Mouse (Mus musculus) gastrocnemius, adult 18-20 months (tissue): ENCODE results near the gene Ppm1h. TPM values are rescaled to one million over a fixed set of nuclear protein-coding genes. Genes with fewer than 3 reads are reported as not detected.

Experiments used
- DNase-seq: peaks from one replicate; pipeline ENCODE4 v3.0.0; 2021; ENCODE audit warnings: low spot score
- total RNA-seq, 2 experiments: library from RNA; stranded (reverse); gene quantifications; 2 replicates each; pipeline ENCODE4 v1.2.3; 2021

The Ppm1h gene
- total RNA-seq, 2 experiments from 2014 or later = 1.5 to 1.8 TPM

DNA sequence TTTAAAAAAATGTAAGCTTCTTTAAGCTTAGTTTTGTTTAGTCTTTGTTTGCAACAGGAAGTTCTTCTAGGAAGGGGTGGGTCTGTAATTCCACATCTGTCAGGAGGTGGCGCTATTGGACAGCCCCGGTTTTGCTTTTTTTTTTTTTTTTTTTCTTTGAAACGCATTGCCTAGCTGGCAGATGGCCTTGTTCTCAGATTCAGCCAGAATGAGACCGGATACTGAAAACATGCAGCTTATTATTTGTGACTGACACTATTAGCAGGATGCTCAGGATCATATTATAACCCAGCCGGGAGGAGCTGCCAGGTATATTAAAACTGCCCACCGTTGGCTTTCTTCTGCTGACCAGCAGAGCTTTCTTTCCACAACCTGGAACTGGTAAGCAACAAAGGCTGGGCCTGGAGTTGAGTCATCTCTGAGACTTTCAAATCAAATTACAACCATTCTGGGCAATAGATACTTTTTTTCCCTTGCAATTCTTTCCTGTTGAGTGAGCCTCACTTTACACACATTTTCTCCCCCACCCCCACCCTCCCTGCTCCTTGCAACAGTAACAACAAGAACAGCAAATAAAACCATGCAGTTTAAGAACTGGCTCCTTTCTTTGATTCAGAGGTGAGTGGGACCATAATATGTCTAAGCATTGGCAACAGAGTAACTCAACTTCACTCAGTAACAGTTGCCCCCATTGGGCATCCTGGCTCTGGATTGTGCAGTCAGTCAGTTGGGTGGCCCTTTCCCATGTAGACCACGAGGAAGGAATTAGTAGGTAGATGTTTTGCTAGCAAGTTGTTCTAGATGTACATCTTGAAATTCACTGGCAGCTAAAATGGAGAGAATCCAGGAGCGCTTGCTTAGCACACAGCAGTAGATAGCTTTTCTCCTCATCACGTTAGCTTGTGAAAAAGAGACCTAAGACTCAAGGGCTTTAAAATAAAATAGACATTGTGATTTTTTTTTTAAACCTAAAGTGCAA lies 128.9 kb downstream of the Ppm1h start:
- peak; percentile 87 for DNase-seq

DNA sequence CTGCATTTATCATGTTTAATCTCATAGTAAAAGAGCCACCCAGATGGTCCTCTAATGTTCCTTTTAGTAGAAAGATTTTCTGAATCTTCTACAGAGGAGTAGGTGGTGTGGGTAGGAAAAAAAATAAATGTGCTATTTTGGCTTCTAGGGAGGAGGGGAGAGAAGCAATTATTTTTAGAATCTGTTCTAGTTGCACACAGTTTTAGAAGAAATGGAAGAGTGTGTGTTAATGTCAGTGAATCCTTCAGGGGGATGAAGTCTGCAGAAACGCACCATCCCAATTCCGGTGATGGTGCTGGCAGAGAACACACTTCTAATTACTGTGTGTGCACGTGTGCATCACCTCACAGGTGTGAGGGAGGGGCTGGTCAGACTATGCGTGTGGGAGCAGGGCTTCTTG lies 129.6 kb downstream of the Ppm1h start:
- DNase-seq = no peak

DNA sequence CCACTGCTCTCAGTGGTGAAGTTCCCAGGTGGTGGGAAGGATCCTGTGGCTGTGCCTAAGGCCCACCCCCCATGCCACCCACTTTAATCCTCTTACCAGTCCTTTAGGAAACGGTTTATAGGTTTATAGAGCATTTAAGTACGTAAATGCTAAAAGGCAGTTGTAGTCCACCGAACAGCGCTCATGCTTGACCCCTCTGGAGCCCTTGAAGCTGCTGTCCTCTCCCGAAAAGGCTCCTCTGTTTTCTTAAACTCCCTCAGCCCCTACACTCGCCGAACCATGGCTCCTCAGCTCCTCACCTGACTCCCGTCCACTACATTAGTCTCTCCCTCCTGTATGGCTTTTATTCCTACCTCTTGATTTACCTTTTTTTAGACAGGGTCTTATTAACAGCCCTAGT lies 131.3 kb downstream of the Ppm1h start:
- no peak for DNase-seq

DNA sequence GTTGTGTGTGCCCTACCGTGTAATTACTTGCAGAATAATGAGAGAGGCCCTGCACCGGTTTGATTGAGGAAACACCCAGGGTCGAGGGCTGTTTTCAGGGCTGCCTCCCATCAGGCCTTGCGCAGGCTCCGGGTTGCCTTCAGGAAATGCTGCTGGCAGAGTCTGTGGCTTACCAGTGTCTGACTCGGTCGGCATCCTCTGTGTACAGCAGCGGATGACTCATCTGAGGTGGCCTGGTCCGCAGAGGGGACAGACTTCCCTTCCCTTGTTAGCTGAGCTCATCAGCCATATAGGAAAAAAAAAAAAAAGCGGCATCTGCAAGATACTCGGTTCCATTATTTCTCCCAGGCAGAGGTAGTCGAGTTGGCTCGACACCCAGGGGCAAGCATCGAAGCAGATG lies 136.5 kb downstream of the Ppm1h start:
- peak; percentile 59 for DNase-seq

DNA sequence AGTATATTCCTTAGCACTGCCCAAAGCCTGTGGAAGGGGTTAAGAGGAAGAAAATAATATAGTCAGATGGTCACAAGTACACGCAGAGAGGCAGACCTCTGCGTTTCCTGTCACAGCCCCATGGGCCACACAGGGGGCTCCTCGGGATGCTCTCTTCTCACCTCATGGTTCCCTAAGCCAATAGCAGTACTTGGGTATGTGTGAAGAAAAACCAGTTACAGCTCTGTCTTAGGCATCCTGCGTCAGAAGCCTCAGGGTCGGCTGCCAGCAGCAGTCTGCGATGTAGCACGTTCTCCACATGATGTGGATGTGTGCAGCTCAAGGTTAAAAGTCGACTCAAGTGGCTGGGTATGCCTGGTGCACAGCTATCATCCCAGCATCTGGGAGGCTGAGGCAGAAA lies 139.2 kb downstream of the Ppm1h start:
- no peak for DNase-seq

DNA sequence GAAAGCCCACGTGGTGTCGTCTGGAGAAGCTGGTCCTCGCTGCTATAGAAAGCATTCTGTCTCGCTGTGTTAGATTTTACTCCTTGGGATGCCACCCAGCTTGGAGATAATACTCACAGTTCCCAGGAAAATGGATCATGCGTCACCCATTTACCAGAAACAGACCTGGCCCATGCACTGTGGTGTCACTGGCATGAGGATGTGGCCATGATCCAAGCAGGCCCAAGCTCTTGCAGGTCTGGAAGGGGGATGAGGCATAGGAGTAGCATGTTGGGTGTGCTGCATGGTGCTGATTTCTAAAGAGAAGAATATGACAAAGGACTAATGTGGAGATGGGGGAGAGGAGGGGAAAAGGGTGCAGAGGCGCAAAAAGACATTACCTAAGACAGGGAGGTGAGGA lies 141.2 kb downstream of the Ppm1h start:
- no peak for DNase-seq

DNA sequence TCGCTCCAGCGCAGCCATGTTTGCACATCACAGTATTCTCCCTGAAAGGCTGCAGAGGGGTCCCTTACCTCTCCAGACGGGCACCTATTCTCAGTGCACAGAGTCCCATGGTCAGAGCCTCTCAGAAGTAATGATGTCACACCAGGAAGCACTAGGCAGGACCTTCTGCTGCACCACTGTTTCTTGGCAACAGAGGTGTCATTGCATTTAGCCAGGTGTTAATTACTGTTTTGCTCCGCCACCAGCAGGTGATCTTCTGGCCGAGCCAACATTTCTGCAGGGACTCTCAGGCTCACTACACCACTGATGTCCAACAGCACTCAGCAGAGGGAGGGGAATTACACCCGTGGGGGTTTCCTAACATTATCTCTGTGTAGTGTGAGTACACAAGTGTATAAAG lies 143.0 kb downstream of the Ppm1h start:
- DNase-seq = no peak

DNA sequence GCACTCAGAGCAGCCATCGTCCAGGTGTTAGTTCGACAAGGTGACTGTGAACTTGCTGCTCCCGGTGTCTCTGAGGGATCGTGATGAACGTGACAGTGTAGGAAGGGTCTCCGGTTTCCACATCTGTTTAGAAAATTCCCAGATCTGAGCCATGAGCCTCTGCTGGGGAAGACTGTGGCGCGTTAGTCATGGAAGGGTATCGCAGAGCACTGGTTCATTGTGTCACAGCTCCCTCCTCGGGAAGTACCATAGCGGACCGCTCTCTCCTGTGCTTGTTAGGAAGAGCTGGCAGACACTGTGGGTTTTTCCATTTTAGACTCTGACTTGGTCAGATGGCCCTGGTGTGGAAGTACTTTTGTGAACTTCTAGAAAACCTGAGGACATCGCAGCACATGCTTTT lies 145.1 kb downstream of the Ppm1h start:
- DNase-seq = no peak

DNA sequence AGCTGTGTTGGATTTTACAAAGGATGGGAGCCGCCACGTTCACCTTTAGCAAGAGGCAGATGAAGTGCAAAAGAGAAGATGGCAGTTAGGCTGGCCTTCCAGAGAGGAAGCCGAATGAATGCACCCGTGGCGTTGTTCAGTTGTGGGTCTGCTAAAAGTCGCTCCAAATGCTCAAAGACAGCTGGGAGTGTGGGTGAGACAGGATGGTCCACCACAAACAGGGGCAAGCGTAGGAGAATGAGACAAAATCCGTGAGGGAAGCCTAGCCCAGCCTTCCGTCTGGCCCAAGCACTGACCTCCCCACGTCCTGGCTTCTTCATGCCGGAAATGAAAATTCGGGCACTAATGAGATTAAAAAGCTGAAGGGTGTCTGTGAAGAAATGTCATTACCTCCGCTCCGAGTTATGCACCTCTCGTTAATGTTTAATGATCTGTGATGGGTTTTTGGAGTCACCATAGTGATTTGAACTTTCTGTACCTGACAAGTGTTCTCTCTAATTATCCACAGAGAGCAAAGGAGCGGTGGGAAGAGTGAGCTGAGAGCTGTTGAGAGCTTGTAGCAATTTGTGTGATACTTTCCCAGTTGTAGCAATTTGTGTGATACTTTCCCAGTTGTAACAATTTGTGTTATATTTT lies 148.3 kb downstream of the Ppm1h start:
- DNase-seq = no peak

DNA sequence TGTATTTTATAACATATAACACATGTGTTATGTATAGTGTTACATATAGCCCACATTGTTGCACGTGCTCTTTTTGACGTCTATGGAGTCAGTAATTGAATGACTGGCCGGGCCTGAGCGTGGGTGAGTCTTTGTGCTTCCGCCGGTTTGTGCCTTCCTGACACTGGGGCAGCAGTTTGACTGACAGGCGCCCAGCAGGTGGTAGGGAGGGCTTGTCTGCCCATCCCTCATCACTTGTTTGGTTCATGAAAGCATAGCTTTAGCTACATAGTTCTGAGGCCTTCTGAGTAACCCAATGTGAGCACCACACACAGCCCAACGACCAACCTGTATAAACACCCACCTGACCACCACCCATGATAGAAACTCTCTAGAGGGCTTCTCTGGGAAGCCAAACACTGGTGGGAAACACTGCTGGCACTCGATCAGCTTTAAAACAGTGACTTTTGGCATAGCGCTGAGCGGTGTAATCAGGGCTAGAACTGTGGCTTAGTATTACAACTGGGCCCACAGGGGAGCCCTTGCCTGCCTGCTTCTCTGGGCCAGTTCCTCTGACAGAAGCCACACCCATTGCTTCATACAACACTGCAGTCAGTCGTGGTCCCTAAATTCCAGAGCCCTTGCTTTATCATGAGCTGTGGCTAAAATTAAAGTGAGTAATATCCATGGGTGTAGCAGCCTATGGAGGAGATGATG lies 149.3 kb downstream of the Ppm1h start:
- no peak for DNase-seq

DNA sequence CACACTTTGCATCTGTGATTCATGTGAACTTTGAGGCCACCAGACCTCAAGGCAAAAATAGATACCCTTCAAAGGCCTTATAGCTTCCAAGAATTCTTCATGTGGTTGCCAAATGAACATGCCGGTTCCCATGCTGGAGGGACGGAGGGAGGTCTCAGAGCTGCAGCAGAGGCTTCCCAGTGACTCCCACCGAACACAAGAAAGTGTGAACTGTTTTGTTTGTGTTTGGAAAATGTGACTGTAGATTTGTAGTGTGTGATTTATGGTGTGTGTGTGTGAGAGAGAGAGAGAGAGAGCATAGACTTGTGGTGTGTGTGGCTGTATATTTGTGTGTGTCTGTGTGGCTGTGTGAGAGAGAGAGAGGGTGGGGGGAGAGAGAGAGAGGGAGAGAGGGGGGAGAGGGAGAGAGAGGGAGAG lies 151.2 kb downstream of the Ppm1h start:
- DNase-seq = no peak

DNA sequence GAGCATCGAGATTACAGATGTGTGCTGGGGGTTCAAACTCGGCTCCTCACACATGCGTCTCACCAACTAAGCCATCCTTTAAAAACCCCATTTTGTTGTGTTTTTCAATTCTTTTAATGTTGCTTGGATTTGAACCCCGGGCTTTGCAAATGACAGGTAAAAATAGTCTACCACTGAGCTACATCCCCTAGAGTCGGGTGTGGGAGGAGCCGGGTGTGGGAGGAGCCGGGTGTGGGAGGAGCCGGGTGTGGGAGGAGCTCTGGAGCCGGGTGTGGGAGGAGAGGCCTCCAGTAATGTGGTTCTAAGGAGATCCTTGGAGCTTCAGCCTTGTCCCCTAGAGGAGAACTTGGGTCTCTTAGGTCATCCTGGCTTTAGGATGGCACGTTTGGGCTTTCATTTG lies 152.1 kb downstream of the Ppm1h start:
- DNase-seq = no peak

DNA sequence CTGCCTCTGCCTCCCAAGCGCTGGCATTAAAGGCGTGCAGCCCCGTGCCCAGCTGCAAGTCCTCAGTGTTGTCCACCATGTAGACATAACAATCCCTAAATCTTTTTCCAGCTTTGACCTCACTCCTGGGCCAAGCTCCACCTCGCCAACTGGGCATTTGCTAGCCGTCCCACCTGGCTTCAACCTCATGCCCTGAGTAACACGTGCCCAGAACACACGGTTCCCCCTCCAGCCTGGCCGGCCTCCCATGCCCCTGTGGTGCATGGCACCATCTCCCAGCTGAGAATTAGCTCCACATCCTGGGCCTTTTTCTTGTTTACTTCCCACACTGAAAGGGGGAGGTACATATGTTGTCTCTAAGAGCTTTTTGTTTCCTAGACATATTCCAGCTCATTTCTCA lies 163.5 kb downstream of the Ppm1h start:
- peak; percentile 60 for DNase-seq

DNA sequence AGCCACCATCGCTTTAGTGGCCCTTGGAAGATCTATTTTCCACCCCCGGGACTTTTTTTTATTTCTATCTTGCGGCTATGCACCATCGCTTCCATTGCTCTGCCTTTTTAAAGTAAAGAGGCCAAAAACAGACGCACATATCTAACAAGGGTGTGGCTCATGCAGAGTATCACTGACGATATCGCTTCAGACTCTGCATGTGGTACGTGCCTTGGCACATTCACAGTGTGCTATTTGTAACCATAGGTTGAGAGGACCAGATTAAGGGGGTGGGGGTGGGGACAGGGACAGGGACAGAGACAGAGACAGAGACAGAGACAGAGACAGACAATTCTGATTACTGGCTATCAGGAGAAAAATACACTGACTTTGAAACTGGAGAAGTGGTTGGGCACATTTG lies 164.4 kb downstream of the Ppm1h start:
- peak; percentile 48 for DNase-seq

DNA sequence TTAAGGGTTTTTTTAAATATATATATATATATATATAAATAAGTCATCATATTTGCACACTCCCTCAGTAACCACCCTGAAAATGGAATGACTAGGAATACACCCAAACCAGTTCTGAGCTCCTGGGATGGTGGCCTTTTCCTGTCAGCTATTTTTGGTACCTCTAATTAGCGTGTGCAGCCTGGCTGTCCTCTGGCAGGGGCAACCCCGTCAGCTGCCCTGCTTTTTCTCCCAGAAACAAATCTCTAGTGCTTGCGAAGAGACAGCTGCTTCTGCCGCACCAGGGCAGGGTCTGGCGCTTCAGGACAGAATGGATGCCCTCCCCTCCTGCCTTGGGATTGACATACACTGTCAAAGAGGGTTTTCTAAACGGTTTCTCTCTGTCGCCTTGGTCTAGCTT lies 166.9 kb downstream of the Ppm1h start:
- peak; percentile 51 for DNase-seq

DNA sequence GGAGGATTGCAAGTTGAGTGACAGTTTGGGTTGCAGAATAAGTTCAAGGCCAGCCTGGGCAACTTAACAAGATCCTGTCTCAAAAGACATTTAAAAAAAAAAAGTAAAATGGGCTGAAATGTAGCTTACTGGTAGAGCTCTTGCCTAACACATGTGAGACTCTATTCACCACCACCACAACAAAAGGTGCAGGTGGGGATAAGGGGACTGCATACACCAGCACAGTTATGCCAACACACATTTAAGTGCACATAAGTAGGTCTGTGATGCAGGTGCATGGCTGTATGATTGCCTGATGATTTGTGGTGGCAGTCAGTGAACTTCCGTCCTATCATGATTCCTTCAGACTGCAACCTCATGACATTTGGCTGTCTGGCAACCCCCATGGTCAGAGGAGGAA lies 167.9 kb downstream of the Ppm1h start:
- no peak for DNase-seq

DNA sequence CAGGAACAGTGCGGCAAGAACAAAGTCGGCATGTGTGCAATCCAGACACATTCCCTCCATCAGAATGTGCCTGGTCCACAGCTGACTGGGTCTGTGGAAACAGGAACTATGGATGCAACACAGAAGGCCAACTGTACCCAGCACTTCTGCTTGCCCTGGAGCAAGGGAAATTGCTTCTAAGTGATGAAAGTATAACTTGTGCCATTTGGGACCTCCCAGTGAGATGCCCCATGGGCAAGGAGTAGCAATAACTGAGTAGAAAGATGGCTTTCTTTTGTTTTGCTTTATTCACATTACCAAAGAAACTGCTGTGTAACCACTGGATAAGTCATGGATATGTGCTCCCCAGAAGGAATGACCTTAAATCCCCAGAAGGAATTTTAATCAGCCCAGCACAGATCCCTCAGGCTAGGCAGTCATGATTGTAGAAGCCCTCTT lies 169.5 kb downstream of the Ppm1h start:
- DNase-seq = no peak

DNA sequence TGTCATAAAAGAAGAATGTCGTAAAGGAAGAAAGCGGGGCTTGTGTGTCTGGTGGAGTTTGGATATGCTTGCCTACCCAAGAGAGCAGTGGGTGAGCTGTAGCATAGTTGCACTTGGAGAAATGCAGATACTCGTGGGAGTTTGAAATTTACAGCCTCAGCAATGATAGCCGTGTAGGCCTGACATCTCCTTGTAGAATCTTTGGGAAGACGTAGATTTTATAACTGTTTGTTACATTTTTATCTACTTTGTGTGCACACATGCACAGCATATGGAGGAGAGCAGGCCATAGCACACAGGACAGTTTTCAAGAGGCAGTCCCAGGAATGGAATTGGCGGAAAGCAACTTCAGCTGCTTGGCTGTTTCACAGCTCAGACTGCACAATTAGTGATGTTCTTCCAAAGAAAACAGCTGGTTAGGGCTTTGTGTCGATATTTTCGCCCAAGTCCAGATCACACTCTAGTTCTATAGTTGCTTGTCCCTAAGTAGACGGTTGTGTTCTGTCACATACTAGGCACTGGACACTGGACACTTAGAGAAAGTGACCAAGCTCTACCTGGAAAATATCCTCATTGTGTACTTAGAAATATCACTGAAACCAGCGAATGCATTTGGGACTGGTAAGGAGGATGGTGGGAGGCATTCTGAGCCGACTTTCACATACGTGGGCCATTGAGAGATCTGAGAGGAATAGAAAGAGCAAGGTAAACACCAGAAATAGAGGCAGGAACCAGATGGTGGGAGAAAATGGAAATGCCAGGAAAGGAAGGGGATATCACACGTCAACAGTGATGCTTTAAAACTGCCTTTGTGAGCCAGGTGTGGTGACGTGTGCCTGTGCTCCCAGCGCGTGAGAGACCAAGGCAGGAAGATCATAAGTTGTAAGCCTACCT lies 173.0 kb downstream of the Ppm1h start:
- peak; percentile 34 for DNase-seq

DNA sequence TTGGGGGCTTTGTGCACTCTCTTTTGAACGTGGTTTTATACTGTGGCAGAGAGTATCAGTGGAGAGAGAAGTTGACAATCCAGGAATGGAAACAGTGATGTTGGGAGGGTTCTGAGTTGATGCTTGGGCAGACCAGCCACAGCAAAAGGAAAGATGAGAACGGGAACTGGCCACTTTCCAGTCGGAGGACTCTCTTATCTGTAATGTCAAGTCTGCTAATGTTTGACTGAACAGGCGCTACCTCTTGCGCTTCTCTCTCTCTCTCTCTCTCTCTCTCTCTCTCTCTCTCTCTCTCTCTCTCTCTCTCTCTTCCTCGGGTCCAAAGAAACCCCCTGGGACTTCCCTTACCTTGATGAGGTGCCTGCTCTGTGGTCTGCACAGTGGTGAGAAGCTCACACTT lies 176.0 kb downstream of the Ppm1h start:
- DNase-seq = no peak

DNA sequence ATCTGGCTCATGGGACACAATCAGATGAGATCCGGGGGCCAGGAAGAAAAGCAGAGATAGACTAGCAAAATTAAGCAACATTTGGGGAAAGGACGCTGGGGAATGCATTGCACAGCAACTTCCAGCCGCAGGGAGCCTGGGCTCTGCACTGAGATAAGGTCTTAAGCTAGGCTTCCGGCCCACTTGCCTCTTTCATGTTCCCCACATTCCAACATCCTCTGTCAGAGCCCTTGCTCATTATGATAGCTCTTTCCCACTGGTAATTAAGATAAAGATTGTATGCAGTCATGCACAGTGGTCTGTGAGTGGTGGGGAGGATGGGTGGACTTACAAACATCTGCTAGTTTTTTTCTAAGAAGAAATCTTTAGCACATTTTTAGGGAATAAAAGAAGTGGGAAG lies 176.6 kb downstream of the Ppm1h start:
- DNase-seq = no peak
